Mouse (Mus musculus): ENCODE data around the gene Casp1. TPM values are rescaled to one million over a fixed set of nuclear protein-coding genes. Genes with fewer than 3 reads are reported as not detected.

Casp1 gene
- total and polyA plus RNA-seq, 3 experiments, result 66.0 to 138 (median 90.3) TPM

DNA sequence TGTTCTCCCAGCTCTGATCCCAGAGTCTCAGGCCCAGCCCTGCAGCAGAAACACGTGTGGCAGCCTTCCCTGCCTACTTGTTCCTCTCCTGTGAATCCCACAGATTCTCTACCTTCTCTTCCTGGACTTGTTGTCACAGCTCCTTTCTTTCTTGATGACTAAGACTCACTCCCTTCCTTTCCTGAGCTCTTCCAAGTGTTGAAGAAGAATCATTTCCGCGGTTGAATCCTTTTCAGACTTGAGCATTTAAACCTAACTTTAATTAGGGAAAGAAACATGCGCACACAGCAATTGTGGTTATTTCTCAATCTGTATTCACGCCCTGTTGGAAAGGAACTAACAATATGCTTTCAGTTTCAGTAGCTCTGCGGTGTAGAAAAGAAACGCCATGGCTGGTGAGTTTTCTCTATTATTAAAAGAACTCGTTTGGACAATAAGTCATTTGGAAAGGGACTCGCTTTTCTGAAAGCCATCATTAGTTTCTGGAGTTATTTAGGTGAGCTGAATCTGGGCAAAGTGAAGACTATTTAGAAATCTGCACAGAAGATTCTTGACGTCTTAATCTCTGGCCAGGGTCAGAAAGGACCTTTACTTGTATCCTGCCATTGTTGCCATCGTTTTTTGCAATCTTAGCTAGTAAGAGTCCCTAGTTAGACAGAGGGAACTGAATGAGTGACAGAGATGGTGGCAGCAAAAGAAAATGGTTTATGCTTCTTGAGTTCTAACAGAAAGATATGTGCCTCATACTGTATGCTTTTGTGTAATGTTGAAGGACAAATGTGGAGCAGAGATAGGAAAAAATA is at the start of gene Casp1 (continued):
- 0 out of 2 replicates have a peak, but pooled peaks have one; percentile 29 for TF ChIP-seq MEF2A (IDR thresholded peaks at IDR 0.05; ENCODE audit: borderline replicate concordance, low read depth, low read length)

DNA sequence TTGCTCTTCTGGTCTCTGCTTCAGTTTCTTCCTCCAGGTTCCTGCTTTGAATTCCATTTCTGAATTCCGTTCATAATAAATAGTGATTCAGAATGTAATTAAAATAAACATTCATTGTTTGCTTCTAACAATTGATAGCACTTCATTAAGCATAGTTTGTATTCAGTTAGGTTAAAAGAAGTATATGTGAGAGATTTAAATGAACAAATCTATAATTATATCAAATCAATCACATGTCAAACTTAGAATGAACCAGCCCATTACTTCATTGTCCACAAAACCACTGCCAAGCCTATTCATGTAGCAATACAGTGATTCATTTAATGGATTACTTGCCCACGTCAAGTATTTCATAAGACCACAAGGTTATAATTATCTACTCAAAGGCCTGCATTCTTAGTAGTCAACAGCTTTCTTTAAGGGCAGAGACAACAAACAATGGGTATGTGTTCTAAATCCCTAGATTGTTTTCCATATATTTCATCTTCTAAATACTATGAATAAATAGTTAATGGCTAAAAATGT is 34.3 kb upstream of the Casp1 start:
- no peak for TF ChIP-seq MYC (IDR thresholded peaks at IDR 0.05; ENCODE audit: low read depth, low read length)
- TF ChIP-seq NELFE (IDR thresholded peaks at IDR 0.05; ENCODE audit: low read depth, low read length), result no peak
- no peak for TF ChIP-seq CTCF (conservative IDR thresholded peaks at IDR 0.05 in 1 of 2, IDR thresholded peaks at IDR 0.05 in 1 of 2; ENCODE audit: low read depth in 2 of 2, low read length in 2 of 2)
- no peak for TF ChIP-seq GABPA (IDR thresholded peaks at IDR 0.05; ENCODE audit: insufficient replicate concordance, low read depth, low read length)
- no peak for TF ChIP-seq RCOR1 (conservative IDR thresholded peaks at IDR 0.05; ENCODE audit: low read depth, low read length)
- no peak for TF ChIP-seq UBTF (IDR thresholded peaks at IDR 0.05; ENCODE audit: low read depth, low read length)
- dilution Hi-C loops (cut with MboI; ENCODE audit: extremely low pct_ligation_motif_present, extremely low pct_unique_long_range_greater_than_20kb, low sequenced_read_pairs) (no loop called here), in situ Hi-C loops (cut with MboI; ENCODE audit: low pct_ligation_motif_present, low pct_unique_long_range_greater_than_20kb, low sequenced_read_pairs) (no loop called here)
- H3K4me2 ChIP-seq (ENCODE audit: insufficient read depth, low read depth, poor library complexity, severe bottlenecking), result no peak overlapping the region
- no peaks in the 10 kb centered on the region for H3K27me3 ChIP-seq (replicated peaks)
- no peak overlapping the region for H3K27ac ChIP-seq (ENCODE audit: insufficient read depth, low read depth)
- DNase-seq (ENCODE audit: extremely low read depth), result no peak
- H3K9me3 ChIP-seq (replicated peaks; ENCODE audit: low read length), result no peaks in the 10 kb centered on the region
- H3K79me2 ChIP-seq (replicated peaks; ENCODE audit: control insufficient read depth, extremely low read depth, insufficient read depth, poor library complexity, severe bottlenecking), result no peaks in the 10 kb centered on the region
- H3K4me1 ChIP-seq (ENCODE audit: control insufficient read depth in 1 of 2, insufficient read depth in 2 of 2), result no peaks in the 10 kb centered on the region
- no peak overlapping the region for H3K4me3 ChIP-seq (replicated peaks in 1 of 3; ENCODE audit: low read depth in 2 of 3, low read length in 2 of 3, poor library complexity in 1 of 3)
- H3K9ac ChIP-seq (ENCODE audit: insufficient read depth, low read depth), result no peak overlapping the region
- H3K36me3 ChIP-seq (replicated peaks in 1 of 2; ENCODE audit: control insufficient read depth in 1 of 2, insufficient read depth in 1 of 2, low read length in 1 of 2), result no peaks in the 10 kb centered on the region

DNA sequence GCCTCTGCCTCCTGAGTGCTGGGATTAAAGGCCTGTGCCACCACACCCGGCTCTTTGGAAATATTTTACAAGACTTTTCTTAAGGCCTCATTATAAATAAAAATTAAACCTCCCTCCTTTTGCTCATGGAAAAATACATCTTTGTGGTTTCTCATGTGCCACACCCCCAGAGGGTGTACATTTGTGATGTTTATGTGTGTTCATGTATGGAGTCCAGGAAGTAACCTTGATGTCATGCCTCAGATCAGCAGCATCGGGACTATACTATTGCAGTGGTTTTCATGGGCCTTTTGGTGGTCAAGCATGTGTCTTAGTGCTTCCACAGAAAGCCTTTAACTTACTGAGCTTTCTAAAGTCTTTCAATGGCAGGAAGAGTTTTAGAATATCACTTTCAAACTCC is 28.0 kb upstream of the Casp1 start:
- Histone ChIP-seq H3K9ac (ENCODE audit: insufficient read depth, low read depth) (no peak overlapping the region), H3K4me1 (ENCODE audit: control insufficient read depth in 1 of 2, insufficient read depth in 2 of 2) (peaks cover 2 to 23% of the 10 kb centered on the region in 2 experiments; a peak in 3 of 4 replicates), H3K9me3 (replicated peaks; ENCODE audit: low read length) (no peaks in the 10 kb centered on the region), H3K4me3 (replicated peaks in 1 of 3; ENCODE audit: low read depth in 2 of 3, low read length in 2 of 3, poor library complexity in 1 of 3) (no peak overlapping the region), H3K4me2 (ENCODE audit: insufficient read depth, low read depth, poor library complexity, severe bottlenecking) (no peak overlapping the region), H3K27me3 (replicated peaks) (no peaks in the 10 kb centered on the region), H3K36me3 (replicated peaks in 1 of 2; ENCODE audit: control insufficient read depth in 1 of 2, insufficient read depth in 1 of 2, low read length in 1 of 2) (no peaks in the 10 kb centered on the region), H3K79me2 (replicated peaks; ENCODE audit: control insufficient read depth, extremely low read depth, insufficient read depth, poor library complexity, severe bottlenecking) (no peaks in the 10 kb centered on the region), H3K27ac (ENCODE audit: insufficient read depth, low read depth) (no peak overlapping the region)
- TF ChIP-seq ZKSCAN1 (IDR thresholded peaks at IDR 0.05; ENCODE audit: borderline replicate concordance, low read depth, low read length) (no peak), JUN (IDR thresholded peaks at IDR 0.05; ENCODE audit: insufficient read depth, low read depth, low read length) (no peak), ZMIZ1 (IDR thresholded peaks at IDR 0.05; ENCODE audit: low read depth, low read length) (no peak), MAZ (IDR thresholded peaks at IDR 0.05; ENCODE audit: low read depth, low read length) (no peak)
- in situ Hi-C loops (cut with MboI; ENCODE audit: low pct_ligation_motif_present, low pct_unique_long_range_greater_than_20kb, low sequenced_read_pairs) (no loop called here), dilution Hi-C loops (cut with MboI; ENCODE audit: extremely low pct_ligation_motif_present, extremely low pct_unique_long_range_greater_than_20kb, low sequenced_read_pairs) (no loop called here)
- no peak for DNase-seq (ENCODE audit: extremely low read depth)
